Mouse (Mus musculus) erythroblast, embryonic 14.5 days (primary cell): ENCODE data around the gene Gm9780.
"Not testable (repeated sequence)": the region's sequence is repeated elsewhere in the genome, so short reads cannot be mapped to it uniquely, and the experiment has no call there.

Experiments used
- GATA1 ChIP-seq: IDR thresholded peaks from 2 replicates; pipeline ENCODE4 v1.6.1; 2012; ENCODE audit warnings: low read length, inconsistent platforms, mixed read lengths
- TAL1 ChIP-seq: IDR thresholded peaks from 3 replicates; pipeline ENCODE4 v1.6.1; 2012; ENCODE audit warnings: low read length, inconsistent platforms, mixed read lengths

GRCm38 (mm10) chr14:26034364-26034763, 8.1 kb downstream of the Gm9780 start:
- not testable (repeated sequence) for TF ChIP-seq GATA1, TAL1
